Mouse (Mus musculus) left cerebral cortex, postnatal 4 days (tissue): ENCODE results near the gene Olfr1272. TPM values are rescaled to one million over a fixed set of nuclear protein-coding genes. Genes with fewer than 3 reads are reported as not detected.
"Not testable (repeated sequence)": the region's sequence is repeated elsewhere in the genome, so short reads cannot be mapped to it uniquely, and the experiment has no call there.

ENCODE experiments used
- DNase-seq: peaks from one replicate; pipeline ENCODE4 v3.0.0-alpha.2; 2022
- intact Hi-C: fragments of 180-260 bp; cut with DNase I; formaldehyde crosslinking; loops from one replicate; pipeline ENCODE4 v1.15.1; 2025
- total RNA-seq, 2 experiments: library from RNA; stranded (reverse); gene quantifications; 2 replicates each; pipeline ENCODE4 v1.2.3; 2021

The Olfr1272 gene
- total RNA-seq, result not detected

DNA sequence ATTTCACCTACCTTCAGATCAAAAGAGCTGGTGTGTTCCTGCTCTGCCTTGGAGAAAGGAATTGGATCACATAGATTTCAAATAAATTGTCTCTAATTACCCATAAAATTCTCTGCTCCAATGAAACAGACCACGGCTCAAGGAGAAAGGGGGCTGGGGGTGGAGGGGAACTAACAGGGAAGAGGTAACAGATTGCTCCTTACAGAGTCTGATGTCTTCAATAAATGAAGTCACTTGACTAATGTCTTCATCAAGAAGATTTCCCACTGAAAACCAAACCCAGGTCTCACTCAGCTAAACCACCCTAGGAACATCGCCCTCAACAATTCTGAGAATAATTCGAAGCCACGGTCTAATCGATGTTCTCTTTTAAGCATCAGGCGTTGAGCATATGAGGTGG is at the start of gene Olfr1272:
Olfr1272 (minus strand) TSS at position 101 of the 400 bp plus-strand sequence.
- intact Hi-C loops, result no loop called here
- DNase-seq, result no peak

DNA sequence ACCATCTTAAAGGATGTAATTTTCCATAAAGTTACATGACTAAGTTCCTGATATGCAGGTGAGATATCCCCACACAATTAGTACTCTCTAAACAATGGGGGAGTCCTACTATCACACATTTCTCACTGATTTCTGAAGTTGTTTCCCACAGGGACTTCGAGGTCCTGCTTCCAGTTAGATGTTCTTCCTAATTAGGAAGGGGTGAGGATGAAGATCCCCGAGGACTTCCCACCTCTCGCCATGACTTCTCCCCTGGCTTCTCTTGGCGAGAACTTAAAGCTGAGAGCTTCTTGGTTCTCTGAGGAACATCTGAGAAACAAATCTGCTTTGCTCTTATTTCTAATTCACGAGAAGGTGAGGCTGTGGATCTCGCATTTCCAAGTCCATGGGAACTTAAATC is 29.3 kb upstream of the Olfr1272 start, which contains the start of gene Gm13769:
Gm13769 (plus strand) TSS at position 301 of the 400 bp plus-strand sequence.
- intact Hi-C loops, result not testable (repeated sequence)

DNA sequence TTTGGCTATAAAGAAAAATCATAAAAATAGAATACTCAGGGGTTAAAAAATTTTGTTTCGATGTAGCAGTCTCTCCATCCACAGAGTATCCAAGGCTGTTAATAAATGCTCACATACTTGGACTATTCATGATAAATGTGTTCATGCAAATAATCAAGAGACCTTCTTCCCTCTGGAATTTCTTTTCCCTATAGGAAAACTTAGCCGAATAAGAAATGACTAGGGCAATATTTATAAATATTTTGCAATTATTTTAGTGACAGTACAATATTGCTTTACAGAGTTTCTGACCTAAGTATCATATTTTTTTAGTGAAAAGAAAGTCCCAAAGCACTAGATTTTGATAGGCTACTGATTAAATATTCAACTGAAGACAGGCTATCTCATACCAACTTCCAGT is 21.7 kb downstream of the Olfr1272 start, which contains the start of gene Olfr1271:
Olfr1271 (minus strand) TSS at position 101 of the 400 bp plus-strand sequence.
- intact Hi-C loops, result no loop called here
- DNase-seq, result no peak

More for the DNA sequence above, 29.3 kb upstream of the Olfr1272 start, which contains the start of gene Gm13769:
- DNase-seq, result not testable (repeated sequence)

DNA sequence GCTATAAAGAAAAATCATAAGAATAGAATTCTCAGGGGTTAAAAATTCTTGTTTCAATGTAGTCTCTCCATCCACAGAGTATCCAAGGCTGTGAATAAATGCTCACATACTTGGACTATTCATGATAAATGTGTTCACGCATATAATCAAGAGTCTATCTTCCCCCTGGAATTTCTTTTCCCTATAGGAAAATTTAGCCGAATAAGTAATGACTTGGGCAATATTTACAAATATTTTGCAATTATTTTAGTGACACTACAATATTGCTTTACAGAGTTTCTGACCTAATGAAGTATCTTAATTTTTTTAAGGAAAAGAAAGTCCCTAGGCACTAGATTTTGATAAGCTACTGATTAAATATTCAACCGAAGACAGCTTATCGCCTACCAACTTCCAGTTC is 35.1 kb downstream of the Olfr1272 start, which contains the start of gene Olfr142:
Olfr142 (minus strand) TSS at position 101 of the 400 bp plus-strand sequence.
- intact Hi-C loops, result no loop called here
- DNase-seq, result no peak

Other genes starting within 250 kb of the Olfr1272 start
- not detected for gene Olfr140, start 229.2 kb downstream of the Olfr1272 start, total RNA-seq
- gene Olfr1269, start 171.4 kb downstream of the Olfr1272 start, total RNA-seq, result not detected
- not detected for gene Olfr32, start 150.5 kb downstream of the Olfr1272 start, total RNA-seq
- not detected for gene Olfr1270, start 139.8 kb downstream of the Olfr1272 start, total RNA-seq
- under 1 TPM in 1 of 2 experiments, not detected in 1; 0.32 TPM for gene Olfr1506, start 68.3 kb downstream of the Olfr1272 start, total RNA-seq
- not detected for gene Olfr142, start 35.2 kb downstream of the Olfr1272 start, total RNA-seq
- gene Olfr1271, start 21.8 kb downstream of the Olfr1272 start, total RNA-seq, result not detected
- under 1 TPM in 1 of 2 experiments, not detected in 1; 0.24 TPM for gene Gm13769, start 29.4 kb upstream of the Olfr1272 start, total RNA-seq
- not detected for gene Olfr1274-ps, start 105.8 kb upstream of the Olfr1272 start, total RNA-seq